Mouse (Mus musculus) limb, embryonic 14.5 days (tissue): ENCODE measurements around the gene Ier5l. TPM values are rescaled to one million over a fixed set of nuclear protein-coding genes. Genes with fewer than 3 reads are reported as not detected.

ENCODE experiments used
- ATAC-seq: fragments of 200-750 bp; cut with Nextera tagmentation; 2 replicates; pipeline ENCODE4 v1.8.0; 2017; ENCODE audit warnings: low read depth, moderate number of reproducible peaks, moderate TSS enrichment; ENCODE audit not compliant: low FRiP score
- DNase-seq: peaks from one replicate; pipeline ENCODE4 v3.0.0-alpha.2; 2015; ENCODE audit warnings: low spot score
- H3K27ac ChIP-seq: fragments of 300-500 bp; sonication (generic); replicated peaks from 2 replicates; pipeline ENCODE4 v1.5.1; 2014; ENCODE audit warnings: low read depth, mild to moderate bottlenecking, low read length, moderate library complexity, mixed read lengths
- H3K27me3 ChIP-seq: fragments of 300-500 bp; sonication (generic); 2 replicates; pipeline ENCODE4 v1.6.1; 2014; ENCODE audit warnings: low read length, mixed read lengths; ENCODE audit not compliant: control insufficient read depth, insufficient read depth
- H3K36me3 ChIP-seq: fragments of 300-500 bp; sonication (generic); 2 replicates; pipeline ENCODE4 v1.6.1; 2014; ENCODE audit warnings: mild to moderate bottlenecking, low read length, moderate library complexity, mixed read lengths; ENCODE audit not compliant: control insufficient read depth, insufficient read depth
- H3K4me1 ChIP-seq: fragments of 300-500 bp; sonication (generic); 2 replicates; pipeline ENCODE4 v1.6.1; 2014; ENCODE audit warnings: antibody characterized with exemption, low read length, mixed read lengths; ENCODE audit not compliant: control insufficient read depth, insufficient read depth
- H3K4me2 ChIP-seq: fragments of 300-500 bp; sonication (generic); replicated peaks from 2 replicates; pipeline ENCODE4 v1.6.1; 2014; ENCODE audit warnings: low read depth, mild to moderate bottlenecking, low read length, moderate library complexity; ENCODE audit not compliant: severe bottlenecking
- H3K4me3 ChIP-seq: fragments of 300-500 bp; sonication (generic); replicated peaks from 2 replicates; pipeline ENCODE4 v1.5.1; 2014; ENCODE audit warnings: low read length
- H3K9ac ChIP-seq: fragments of 300-500 bp; sonication (generic); 2 replicates; pipeline ENCODE4 v1.6.1; 2014; ENCODE audit warnings: mild to moderate bottlenecking, low read depth, low read length, moderate library complexity; ENCODE audit not compliant: severe bottlenecking
- H3K9me3 ChIP-seq: fragments of 300-500 bp; sonication (generic); 2 replicates; pipeline ENCODE4 v1.6.1; 2016; ENCODE audit warnings: low read length; ENCODE audit not compliant: control insufficient read depth
- POLR2A ChIP-seq: fragments of 200-500 bp; IDR thresholded peaks from 2 replicates; pipeline ENCODE4 v1.8.0; 2012; ENCODE audit warnings: inconsistent platforms, mild to moderate bottlenecking, moderate library complexity, borderline replicate concordance; ENCODE audit not compliant: insufficient read depth, insufficient read length; ENCODE audit errors: extremely low read depth
- WGBS: fragments of 180-500 bp; shearing (Covaris S2); extraction: QIAGEN DNeasy Blood & Tissue Kit; methylation state at CpG from one replicate; pipeline ENCODE4 v1.1.7; 2014; 5-methylcytosine and 5-hydroxymethylcytosine counted together
- polyA plus RNA-seq, 2 experiments: library from polyadenylated mRNA; depleted of rRNA in 1 of 2; stranded (reverse) in 1 of 2; unstranded in 1 of 2; fragments of >200 nt; fragmentation: Nextera tagmentation in 1 of 2; extraction: Ambion mirVana in 1 of 2; gene quantifications; 2 replicates each; pipeline versions ENCODE4 v1.2.1 to v1.2.3; 2012 to 2014

Gene Ier5l
- polyA plus RNA-seq, 2 experiments = 3.9 to 31.0 TPM

GRCm38 (mm10) chr2:30444450-30444849 lies 29.6 kb downstream of the Ier5l start:
- no peak for ATAC-seq
- DNase-seq = no peak
- Histone ChIP-seq H3K4me3 (no peak overlapping the region), H3K4me1 (peaks cover 53% of the 10 kb centered on the region), H3K9me3 (no peaks in the 10 kb centered on the region), H3K27me3 (no peaks in the 10 kb centered on the region), H3K27ac (peak overlapping the region; percentile 96; the same call in 1 of the 2 replicates), H3K4me2 (no peak overlapping the region), H3K9ac (no peak overlapping the region), H3K36me3 (peaks cover 68% of the 10 kb centered on the region)
- no peak for TF ChIP-seq POLR2A

DNA sequence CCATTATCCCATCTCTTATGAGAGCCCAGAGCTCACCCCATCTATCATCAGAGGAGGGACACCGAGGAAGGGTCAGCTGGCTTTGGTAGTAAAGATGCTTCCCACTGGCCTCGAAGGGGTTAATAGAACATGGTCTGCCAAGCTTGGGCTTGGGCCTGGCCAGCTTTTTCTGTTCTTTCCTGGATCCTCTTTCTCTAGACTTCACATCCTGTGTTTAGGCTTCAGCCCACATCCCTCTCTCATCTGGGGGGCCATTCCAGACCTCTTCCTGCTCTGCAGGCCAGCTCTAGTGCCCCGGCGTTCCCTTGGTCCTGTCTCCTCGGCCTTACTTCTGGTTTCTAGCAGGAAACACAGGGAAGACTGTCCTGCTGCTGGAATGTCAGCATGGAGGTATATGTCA lies 30.0 kb downstream of the Ier5l start:
- no peak for TF ChIP-seq POLR2A
- H3K4me2 ChIP-seq = no peak overlapping the region
- no peaks in the 10 kb centered on the region for H3K27me3 ChIP-seq
- DNase-seq (no peak), ATAC-seq (no peak)
- H3K4me1 ChIP-seq = peaks cover 55% of the 10 kb centered on the region
- H3K9ac ChIP-seq = 0 out of 2 replicates have a peak overlapping the region, but pooled peaks have one; percentile 21
- H3K4me3 ChIP-seq = no peak overlapping the region
- H3K9me3 ChIP-seq = no peaks in the 10 kb centered on the region
- H3K36me3 ChIP-seq = peaks cover 68% of the 10 kb centered on the region
- WGBS = 82% methylated on average over 5 of the region's 5 CpGs
- peak overlapping the region; percentile 96 for H3K27ac ChIP-seq

- H3K4me2 ChIP-seq = no peak overlapping the region; the same call in 1 of the 2 replicates
Measured at GRCm38 (mm10) chr2:30443281-30443680, 30.7 kb downstream of the Ier5l start.

GRCm38 (mm10) chr2:30442498-30442890 lies 31.5 kb downstream of the Ier5l start:
- 41% methylated on average over 5 of the region's 5 CpGs for WGBS

More at GRCm38 (mm10) chr2:30443281-30443680, 30.7 kb downstream of the Ier5l start:
- peaks cover 55% of the 10 kb centered on the region for H3K4me1 ChIP-seq
- no peak for TF ChIP-seq POLR2A
- no peaks in the 10 kb centered on the region for H3K9me3 ChIP-seq
- H3K27ac ChIP-seq = peak overlapping the region; percentile 96
- no peaks in the 10 kb centered on the region for H3K27me3 ChIP-seq
- peaks cover 72% of the 10 kb centered on the region for H3K36me3 ChIP-seq
- H3K9ac ChIP-seq = peak overlapping the region; percentile 46; the same call in 1 of the 2 replicates
- no peak for ATAC-seq
- 73% methylated on average over 4 of the region's 4 CpGs for WGBS
- DNase-seq = no peak
- H3K4me3 ChIP-seq = no peak overlapping the region

GRCm38 (mm10) chr2:30441518-30442497 lies 32.2 kb downstream of the Ier5l start:
- peaks cover 70% of the 10 kb centered on the region for H3K36me3 ChIP-seq

More at GRCm38 (mm10) chr2:30442498-30442890, 31.5 kb downstream of the Ier5l start:
- Histone ChIP-seq H3K27ac (peak overlapping the region; percentile 96), H3K27me3 (no peaks in the 10 kb centered on the region), H3K4me1 (peaks cover 55% of the 10 kb centered on the region), H3K9ac (peak overlapping the region; percentile 46), H3K4me2 (peak overlapping the region; percentile 44), H3K9me3 (no peaks in the 10 kb centered on the region), H3K36me3 (peaks cover 73% of the 10 kb centered on the region), H3K4me3 (peak overlapping the region; percentile 20)
- TF ChIP-seq POLR2A = no peak
- DNase-seq (no peak), ATAC-seq (no peak)

More at GRCm38 (mm10) chr2:30441518-30442497, 32.2 kb downstream of the Ier5l start:
- peaks cover 55% of the 10 kb centered on the region for H3K4me1 ChIP-seq
- no peaks in the 10 kb centered on the region for H3K9me3 ChIP-seq
- ATAC-seq (peak; percentile 80), DNase-seq (peak; percentile 99)
- TF ChIP-seq POLR2A = no peak
- peak overlapping the region; percentile 44 for H3K4me2 ChIP-seq
- H3K4me3 ChIP-seq = peak overlapping the region; percentile 22
- under 1% methylated on average over 15 of the region's 15 CpGs for WGBS
- peak overlapping the region; percentile 46 for H3K9ac ChIP-seq
- peak overlapping the region; percentile 96 for H3K27ac ChIP-seq
- H3K27me3 ChIP-seq = no peaks in the 10 kb centered on the region
